Mouse (Mus musculus): Measurements from ENCODE around the gene Cntrl.

DNA sequence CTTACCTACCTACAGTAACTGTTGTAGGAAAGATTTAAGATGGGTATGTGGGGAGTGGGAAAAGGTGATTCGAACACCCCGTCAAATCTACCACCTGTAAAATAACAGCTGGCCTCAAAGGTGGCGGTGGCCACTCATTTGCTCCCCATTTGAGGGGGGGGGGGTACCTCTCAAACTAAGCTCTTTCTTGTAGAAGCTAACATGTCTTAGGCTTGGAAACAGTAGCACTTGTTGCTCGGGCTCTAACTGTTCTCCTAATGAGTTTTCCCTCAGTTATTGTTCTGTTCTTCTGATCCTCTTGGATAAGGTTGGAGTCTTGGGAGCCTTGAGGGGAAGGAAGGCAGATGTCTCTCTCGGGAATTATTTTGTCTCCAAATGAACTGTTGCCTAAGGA lies 23.4 kb downstream of the Cntrl start:
- TF ChIP-seq CTCF (IDR thresholded peaks at IDR 0.05; ENCODE audit: low read depth): no peak
- TF ChIP-seq EP300 (optimal IDR thresholded peaks at IDR 0.05): no peak

Data from stomach, postnatal 0 days (tissue).